Mouse (Mus musculus) lung, adult 18-20 months (tissue): ENCODE data around the gene Slc26a10.

Experiments
- DNase-seq, 2 experiments: peaks; one replicate each; pipeline ENCODE4 v3.0.0; 2022; ENCODE audit warnings: mixed read lengths in 2 of 2

Gene Slc26a10

GRCm38 (mm10) chr10:127179871-127180694, at the start of gene Slc26a10:
Gene Slc26a10 (minus strand): TSS chr10:127180645.
- no peak for DNase-seq

GRCm38 (mm10) chr10:127228897-127229296, 48.5 kb upstream of the Slc26a10 start:
- peak in 1 of 2 experiments; percentile 42 for DNase-seq

- no peak for DNase-seq
These were observed 46.7 kb upstream of the Slc26a10 start for GRCm38 (mm10) chr10:127227163-127227562.

- DNase-seq, result peak in 1 of 2 experiments; percentile 11
These were observed 46.0 kb upstream of the Slc26a10 start for GRCm38 (mm10) chr10:127226318-127226895.

- no peak for DNase-seq
These were observed 45.3 kb upstream of the Slc26a10 start for GRCm38 (mm10) chr10:127225732-127226131.

GRCm38 (mm10) chr10:127225213-127225612, 44.8 kb upstream of the Slc26a10 start:
- DNase-seq, result no peak

GRCm38 (mm10) chr10:127218339-127218738, 37.9 kb upstream of the Slc26a10 start:
- no peak for DNase-seq

GRCm38 (mm10) chr10:127217177-127217576, 36.7 kb upstream of the Slc26a10 start:
- DNase-seq, result no peak

GRCm38 (mm10) chr10:127216456-127216855, 36.0 kb upstream of the Slc26a10 start:
- DNase-seq, result no peak

GRCm38 (mm10) chr10:127214422-127214803, 34.0 kb upstream of the Slc26a10 start:
- DNase-seq, result no peak

GRCm38 (mm10) chr10:127213704-127214421, 33.4 kb upstream of the Slc26a10 start:
- no peak for DNase-seq

- DNase-seq, result no peak
These were observed 32.8 kb upstream of the Slc26a10 start for GRCm38 (mm10) chr10:127213272-127213671.

GRCm38 (mm10) chr10:127211414-127211854, 31.0 kb upstream of the Slc26a10 start, which contains the start of gene Pip4k2c:
Gene Pip4k2c (minus strand): TSS chr10:127211585.
- peak; percentile 93 to 94 for DNase-seq

GRCm38 (mm10) chr10:127210961-127211405, 30.5 kb upstream of the Slc26a10 start:
- peak; percentile 36 to 56 for DNase-seq

GRCm38 (mm10) chr10:127209928-127210570, 29.6 kb upstream of the Slc26a10 start:
- no peak for DNase-seq

GRCm38 (mm10) chr10:127208921-127209320, 28.5 kb upstream of the Slc26a10 start:
- DNase-seq, result no peak

GRCm38 (mm10) chr10:127205373-127205772, 24.9 kb upstream of the Slc26a10 start:
- DNase-seq, result no peak

- peak in 1 of 2 experiments; percentile 51 for DNase-seq
These were observed 24.1 kb upstream of the Slc26a10 start for GRCm38 (mm10) chr10:127204589-127204988.

- no peak for DNase-seq
These were observed 22.7 kb upstream of the Slc26a10 start for GRCm38 (mm10) chr10:127203106-127203505.

- DNase-seq, result no peak
These were observed 19.8 kb upstream of the Slc26a10 start for GRCm38 (mm10) chr10:127200279-127200678.

GRCm38 (mm10) chr10:127199474-127199873, 19.0 kb upstream of the Slc26a10 start:
- no peak for DNase-seq

GRCm38 (mm10) chr10:127199068-127199467, 18.6 kb upstream of the Slc26a10 start:
- no peak for DNase-seq

- DNase-seq, result no peak
These were observed 18.0 kb upstream of the Slc26a10 start for GRCm38 (mm10) chr10:127198492-127198891.
